Mouse (Mus musculus) left cerebral cortex, adult 11 months (tissue): ENCODE data around the gene Psmb3.
A peak's percentile ranks its signal among the peaks of the same experiment; 100 is the strongest.
"Not testable (repeated sequence)": the region's sequence is repeated elsewhere in the genome, so short reads cannot be mapped to it uniquely, and the experiment has no call there.

Experiments
- DNase-seq: peaks from one replicate; pipeline ENCODE4 v3.0.0; 2022; ENCODE audit warnings: low spot score

Psmb3 gene

DNA sequence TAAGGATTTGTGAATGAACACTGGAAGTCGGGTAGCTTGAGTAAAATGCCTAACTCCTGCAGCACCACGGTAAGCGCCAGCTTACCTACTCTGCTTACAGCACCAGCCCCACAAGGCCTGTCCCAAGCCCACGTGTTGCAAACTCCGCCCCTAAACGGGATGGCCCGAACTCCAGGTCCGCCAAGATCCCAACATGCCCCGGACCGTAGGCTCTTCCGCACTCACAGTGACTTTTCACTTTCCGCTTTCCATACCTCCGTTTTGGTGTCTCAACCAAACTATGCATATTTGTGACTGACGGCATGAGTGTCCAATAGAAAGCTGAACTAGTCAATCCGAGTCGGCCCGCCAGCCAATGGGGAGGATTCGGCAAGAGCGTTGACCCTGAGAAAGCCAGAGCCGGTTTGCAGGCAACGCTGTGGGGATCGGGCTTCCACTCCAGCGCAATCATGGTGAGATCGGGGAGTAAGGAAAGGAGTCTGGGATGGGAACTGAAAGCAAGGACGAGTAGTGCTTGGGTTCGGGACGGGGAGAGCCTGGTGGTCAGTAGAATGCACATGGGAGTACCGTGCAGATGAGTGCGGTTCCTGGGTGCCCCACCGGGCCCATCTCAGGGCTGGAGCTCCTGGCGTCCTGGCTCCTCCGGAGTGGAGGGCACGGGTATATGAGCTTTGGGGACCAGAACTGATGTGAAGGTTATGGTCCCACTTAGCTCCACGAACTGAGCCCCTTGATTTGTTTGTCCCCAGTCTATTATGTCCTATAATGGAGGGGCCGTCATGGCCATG lies at the start of gene Psmb3:
Gene Psmb3 (plus strand): TSS at position 361 of the 788 bp plus-strand sequence.
- peak; percentile 100 for DNase-seq

DNA sequence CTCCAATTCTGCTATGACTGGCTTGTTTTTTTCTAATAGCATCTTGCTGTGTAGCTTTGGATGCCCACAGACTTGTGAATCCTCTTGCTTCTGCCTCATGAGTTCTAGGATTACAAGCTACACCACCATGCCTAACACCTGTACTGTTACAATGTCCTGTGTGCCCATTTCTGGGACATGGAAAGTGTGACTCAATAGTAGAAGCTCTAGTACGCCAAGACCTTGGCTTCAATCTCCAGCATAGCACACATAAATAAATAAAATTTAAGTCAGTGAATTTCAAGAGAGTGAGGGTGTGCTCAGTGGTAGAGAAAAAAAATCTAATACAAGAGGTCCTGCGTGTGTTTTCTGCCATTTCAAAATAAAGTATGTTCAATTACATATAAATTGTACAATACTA lies 49.0 kb upstream of the Psmb3 start:
- no peak for DNase-seq

DNA sequence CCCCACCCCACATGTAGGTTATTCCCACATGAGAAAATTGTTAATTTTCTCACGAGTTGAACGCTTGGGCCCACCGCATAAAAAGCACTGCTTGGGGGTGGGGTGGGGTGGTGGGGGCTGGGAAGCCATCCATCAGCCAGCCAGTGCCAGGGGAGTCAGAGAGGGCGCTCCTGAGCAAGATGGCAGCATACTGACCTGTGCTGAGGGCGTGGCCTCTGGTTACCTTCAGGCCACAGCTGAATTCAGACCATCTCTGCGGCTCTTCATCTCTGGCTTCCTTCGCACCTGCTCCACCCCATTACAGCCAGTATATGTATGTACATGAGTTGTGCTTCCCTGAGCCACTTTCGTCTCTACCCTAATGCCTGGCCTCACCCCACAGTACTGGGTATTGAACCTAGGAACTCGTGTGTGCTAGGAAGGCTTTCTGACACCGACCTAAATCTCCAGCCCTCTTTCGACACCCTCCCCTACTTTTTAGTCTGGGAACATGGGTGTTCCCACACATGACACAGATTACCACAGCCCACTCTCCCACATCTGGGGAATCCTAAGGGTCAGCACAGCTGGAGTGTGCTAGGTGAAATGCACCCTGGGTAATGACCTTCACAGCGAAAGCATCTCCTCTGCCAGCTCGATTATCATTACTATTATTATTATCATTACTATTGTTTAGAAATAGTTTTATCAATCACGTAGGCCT lies 46.8 kb upstream of the Psmb3 start:
- no peak for DNase-seq

DNA sequence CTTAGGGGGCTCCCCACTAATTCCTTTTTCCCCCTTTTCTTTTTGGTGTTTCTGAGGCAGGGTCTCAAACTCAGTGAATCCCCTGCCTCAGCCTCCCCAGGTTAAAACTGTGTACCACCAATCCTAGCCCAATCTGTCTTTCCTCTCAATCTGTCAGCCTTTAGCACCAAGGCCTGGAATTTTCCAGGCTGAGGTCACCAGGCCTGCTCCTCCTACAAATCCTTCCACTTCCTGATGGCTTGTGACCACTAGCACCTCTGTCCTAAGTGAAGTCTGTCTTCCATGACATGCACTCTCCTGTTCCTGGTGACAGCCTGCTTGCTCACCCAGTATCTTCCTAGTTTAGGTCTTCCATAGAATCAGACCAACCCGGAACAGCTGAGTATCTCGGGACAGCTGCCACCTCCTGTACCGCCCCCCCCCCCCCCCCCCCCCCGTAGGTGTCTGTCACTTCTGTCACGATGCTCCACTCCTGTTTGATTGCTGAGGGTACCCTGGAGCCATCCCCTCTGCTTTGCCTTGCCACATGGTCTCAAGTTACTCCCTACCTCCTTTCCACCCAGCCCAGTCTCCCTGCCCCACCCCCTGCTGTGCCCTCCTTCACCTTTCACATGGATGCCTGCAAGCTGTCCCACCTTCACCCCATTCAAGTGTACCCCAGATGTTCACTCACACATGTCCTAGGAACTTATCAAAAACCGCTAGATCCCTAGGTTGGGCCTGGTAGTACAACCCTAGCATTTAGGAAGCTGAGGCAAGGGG lies 45.8 kb upstream of the Psmb3 start:
- no peak for DNase-seq

DNA sequence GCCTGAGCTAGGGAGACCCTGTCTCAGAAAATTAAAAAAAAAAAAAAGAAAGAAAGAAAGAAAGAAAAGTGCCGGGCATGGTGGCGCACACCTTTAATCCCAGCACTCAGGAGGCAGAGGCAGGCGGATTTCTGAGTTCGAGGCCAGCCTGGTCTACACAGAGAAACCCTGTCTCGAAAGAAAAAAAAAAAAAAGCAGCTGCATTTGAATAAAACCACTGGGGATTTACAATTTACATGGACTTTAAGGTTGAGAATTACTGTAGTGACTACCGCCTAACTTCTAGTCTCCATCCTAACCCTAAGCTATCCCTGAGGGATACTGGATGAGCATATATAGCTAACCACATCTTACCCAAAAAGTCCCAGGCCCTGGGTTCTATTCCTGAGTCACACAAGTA lies 45.2 kb upstream of the Psmb3 start:
- DNase-seq, result not testable (repeated sequence)

DNA sequence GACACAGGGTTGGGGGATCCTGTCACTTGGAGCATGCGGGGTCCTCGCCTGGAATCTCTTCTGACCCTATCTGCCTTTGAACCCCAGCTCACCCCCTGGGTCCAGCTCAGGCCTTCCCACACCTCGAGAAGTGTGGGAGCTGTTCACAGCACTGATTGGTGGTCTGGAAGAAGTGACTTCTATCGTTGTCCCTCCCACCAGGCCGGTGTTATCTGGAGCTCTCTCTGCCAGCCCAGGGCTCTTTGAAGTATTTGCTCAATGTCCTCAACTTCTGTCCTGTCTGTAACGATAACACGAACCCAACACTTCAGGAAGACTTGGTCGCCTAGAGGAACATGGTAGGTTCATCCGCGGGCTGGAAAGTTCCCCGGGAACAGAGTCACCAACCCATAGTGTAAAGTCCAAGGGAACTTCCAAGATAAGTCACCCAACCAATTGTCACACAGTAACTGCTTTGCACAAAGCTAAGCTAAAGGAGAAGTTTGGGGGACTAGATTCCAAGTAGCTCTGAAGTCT lies 44.4 kb upstream of the Psmb3 start:
- DNase-seq, result no peak

DNA sequence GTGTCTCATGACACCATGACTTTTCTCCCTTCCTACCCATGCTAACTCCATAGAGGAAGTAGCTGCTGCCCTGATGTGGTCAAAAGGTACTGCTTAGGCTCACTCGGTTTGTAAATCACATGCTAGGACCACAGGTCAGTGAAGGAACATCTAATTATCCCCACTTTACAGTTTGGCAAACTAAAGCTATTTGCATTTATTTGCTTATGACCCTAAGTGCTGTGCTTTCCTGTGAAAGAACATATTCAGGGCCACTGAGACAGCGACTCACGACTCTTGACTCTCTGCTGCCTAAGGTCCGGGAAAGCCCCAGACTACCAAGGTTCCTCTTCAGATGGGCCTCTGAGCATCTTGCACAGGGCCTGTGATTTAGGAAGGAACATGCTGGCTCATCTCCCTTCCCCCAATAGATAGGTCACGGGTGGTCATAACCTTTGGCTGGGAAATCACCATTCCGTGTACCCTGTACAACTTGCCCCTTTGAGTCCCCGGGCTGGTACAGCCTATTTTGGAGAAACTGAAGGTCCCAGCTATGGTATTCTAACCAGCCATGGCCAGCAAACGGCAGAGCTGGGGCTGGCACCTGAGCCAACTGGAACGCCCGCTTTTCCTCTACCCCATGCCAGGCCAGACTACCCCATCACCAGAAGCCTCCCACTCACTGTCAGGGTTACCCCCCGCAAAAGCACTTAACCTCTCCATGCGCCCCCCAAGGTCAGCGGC lies 43.8 kb upstream of the Psmb3 start:
- no peak for DNase-seq

DNA sequence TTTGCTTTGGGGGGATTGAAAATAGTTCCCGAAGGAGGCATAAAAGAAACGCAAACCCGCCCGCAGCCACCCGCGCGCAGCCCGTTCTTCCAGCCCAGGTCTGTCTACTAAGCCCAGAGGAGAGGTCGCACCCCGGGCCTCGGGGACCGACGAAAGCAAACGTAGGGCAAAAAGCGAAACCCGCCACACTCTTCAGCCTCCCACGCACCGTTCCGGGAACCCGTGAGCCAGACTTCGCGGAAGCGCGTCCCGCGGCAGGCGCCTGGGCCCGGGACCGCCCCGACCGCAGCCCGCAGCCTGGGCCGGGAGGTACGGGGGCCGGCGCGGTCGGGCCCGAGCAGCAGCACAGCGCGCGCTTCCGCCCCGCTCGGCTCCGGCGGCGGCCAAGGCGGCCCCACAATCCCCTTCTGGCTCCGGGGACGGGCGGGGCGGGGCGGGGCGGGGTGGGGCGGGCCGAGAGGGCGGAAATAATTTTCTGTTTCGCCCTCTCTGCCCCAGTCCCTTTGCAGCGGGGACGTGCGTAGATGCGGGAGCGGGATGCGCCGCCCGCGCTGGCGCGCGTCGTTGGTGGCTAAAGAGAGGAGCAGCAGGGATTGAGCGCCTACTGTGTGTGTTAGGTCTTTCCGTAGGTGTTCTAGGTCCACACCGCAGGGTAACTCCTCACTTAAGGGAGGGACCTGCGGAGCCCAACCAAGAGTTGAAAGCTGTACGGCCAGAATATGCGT lies 43.0 kb upstream of the Psmb3 start:
- DNase-seq, result peak; percentile 64

DNA sequence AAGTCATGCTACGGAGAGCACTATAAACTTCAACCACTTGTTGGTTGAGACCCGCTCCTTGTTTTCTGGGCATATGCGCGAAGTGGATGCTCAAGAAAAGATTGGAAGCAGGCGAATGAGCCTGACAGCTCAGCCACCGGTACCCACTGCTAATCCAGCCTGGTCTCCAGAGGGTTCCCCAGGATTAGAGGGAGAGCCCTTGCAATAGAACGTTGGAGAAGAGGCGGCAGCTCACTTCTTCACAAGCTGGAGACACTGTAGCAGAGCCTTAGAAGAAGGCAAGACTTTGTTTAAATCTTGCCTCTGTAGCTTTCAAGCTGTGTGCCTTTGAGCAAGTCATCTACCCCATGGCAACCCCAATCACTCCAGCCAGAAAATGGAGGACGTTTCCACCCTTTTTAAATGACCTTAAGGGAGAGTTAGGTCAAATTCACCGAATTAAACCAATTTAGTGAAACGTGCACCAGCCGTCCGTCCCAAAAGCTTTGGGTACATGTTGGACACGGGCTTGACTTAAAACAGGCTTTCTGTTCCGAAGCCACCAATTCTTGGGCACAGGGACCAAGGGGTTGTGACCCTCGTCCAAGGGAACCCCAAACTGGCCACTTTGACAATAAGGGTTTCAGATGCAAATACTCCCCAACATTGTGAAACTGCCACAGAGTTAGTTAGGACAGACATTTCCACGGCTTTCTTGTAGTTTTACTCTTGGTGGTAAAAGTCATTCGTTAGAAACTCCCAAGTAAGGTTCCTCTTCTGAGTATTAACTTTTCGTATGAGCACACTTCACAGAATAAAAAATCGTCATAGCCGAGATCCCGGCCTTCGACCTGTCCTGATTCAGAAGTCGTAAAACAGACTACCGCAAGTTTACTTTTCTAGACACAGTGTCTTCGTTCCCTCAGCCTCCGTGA lies 42.2 kb upstream of the Psmb3 start:
- no peak for DNase-seq

DNA sequence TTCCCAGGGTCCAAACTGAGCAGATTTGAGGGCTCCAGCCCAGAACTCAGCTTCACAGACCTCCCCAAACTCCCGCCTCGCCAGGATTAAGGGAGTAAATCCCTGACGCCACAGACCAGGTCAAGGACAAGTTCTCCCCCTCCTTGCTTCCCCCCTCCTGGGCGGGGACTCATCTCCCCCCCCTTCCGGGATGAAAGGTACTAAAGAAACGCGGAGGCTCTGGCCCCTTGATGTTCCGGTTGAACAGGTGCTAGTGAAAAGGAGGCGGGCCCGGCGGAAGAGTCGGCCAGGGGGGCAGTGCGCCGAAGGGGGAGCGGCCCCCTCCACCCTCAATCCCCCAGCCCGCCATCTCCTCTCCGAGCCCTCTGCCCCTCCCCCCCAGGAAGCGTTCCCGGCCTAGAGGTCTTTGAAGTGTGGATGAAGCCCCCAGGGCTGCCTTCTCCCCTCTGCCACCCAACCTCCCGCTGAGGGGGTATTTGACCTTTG lies 41.5 kb upstream of the Psmb3 start:
- DNase-seq, result no peak

DNA sequence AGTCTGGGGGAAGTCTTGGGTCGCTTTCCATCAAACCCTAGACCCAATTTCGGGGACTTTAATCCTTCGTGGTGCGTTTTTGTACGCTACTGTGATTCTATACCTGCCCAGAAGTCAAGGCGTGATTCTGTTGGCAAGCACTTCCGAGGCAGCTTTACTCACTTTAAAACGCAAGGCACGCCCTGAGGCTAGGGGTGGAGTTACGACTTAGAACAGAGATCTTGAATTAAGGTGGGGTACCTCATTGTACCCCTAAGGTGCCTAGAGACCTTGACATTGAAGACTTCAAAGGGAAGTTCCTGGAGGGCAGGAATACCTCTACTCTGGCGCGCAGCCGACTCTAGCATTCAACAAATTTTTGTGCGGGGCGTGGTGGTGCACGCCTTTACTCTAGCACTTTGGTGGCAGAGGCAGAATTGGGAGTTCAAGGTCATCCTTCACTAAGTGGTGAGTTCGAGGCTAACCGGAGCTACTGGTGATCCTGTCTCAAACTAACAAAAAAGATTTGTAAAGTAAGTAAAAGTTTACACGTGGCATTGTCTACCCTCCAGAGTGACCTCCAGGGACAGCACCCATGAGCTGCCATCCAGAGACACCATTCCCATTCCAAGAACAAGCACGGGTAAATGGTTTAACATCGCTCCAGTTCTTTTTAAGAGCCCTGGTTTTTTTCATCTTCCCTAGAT lies 40.8 kb upstream of the Psmb3 start:
- DNase-seq, result no peak

DNA sequence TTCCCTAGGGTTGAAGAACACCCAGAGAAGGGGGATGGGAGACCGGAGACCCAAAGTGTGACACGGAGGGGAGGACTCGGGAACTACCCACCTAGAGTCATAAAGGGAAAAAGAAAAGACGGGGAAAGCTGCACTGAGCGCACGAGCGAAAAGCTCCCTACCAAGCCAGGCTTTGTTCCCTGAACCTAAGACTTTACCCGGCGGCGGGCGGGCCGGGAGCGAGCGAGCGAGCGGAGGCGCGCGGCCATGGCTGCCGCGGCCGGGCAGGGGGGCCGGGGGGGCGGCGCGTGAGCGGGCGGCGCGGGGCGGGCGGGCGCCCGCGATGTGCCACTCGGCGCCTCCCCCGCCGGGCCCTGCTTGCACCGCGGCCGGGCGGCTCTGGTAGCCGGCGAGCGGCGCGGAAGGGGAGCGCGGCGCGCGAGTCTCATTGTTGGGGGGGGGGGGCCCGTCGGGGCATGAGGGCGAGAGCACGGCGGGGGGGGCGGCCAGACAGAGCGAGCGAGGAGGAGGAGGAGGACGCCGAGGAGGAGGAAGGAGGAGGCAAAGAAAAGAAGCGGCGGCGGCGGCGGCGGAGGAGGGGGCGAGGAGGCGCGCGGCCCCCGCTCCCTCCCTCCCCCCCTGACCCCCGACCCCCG lies 40.2 kb upstream of the Psmb3 start, which contains the start of gene Mllt6:
Gene Mllt6 (plus strand): TSS at position 522 of the 635 bp plus-strand sequence.
- no peak for DNase-seq

DNA sequence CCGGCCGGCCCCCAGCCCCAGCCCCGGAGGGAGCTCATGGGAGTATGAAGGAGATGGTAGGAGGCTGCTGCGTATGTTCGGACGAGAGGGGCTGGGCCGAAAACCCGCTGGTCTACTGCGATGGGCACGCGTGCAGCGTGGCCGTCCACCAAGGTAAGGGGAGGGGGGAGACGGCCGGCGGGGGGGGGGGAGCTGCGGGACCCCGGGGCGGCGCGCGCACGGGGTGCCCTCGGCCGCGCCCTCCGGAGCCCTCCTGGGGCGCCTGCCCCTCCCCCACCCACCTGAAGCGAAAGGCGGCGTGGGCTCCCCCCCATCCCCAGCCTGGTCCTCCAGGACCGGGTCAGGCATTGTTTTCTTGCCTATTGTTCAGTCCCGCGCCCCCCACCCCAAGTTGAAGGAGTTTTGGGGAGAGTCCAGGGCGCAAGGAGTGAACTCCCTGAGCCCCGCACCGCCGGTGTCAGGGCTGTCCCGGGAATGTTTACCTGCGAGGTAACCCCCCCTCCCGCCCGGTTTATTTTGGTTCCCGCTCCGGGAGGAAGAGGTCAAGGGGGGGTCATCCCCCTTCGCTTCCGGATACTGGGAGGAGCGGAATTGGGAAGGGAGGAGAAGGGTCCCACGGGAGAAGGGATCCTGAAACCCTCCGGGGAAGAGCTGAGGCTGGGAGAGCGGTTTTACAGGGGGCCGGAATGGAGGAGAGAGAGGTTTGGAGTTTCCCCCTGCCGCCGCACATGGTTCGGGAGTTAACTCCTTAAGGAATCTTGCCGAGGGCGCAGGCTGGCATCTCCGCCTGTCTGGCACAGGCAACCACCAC lies 39.5 kb upstream of the Psmb3 start:
- DNase-seq, result no peak

DNA sequence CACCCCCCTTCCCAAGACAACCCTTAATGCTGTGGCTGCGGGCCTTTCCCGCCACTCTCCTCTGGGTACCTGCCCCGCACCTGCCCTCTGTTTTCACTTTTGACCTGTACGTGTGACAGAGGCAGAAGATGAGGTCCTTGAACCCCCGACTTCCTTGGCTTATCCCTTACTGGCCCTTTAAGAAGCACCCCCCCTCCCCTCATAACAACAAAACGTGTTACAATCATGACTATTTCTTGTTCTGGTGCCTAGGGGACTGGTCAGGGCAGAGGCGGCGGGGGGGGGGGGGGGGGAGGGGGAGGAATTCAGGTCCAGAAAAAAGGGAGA lies 38.9 kb upstream of the Psmb3 start:
- DNase-seq, result no peak

DNA sequence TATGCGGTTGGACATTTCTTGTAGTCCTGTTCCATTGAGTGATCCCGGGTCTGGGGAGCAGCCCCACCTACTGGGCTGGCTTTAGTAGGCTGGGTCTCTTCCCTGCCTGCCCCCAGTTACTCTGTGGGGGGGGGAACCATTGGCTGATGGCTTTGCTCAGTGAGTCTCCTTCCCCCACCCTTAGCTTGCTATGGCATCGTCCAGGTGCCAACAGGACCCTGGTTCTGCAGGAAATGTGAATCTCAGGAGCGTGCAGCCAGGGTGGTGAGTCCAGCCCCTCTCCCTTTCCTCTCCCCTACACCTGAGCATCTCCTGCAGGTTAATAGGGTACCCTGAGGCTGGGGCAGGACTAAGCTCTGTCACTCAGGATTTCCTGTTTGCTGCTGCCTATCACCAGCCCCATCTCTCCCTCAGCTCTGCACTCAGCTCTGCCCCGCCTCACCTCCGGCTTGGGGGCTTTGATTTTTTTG lies 38.4 kb upstream of the Psmb3 start:
- no peak for DNase-seq

DNA sequence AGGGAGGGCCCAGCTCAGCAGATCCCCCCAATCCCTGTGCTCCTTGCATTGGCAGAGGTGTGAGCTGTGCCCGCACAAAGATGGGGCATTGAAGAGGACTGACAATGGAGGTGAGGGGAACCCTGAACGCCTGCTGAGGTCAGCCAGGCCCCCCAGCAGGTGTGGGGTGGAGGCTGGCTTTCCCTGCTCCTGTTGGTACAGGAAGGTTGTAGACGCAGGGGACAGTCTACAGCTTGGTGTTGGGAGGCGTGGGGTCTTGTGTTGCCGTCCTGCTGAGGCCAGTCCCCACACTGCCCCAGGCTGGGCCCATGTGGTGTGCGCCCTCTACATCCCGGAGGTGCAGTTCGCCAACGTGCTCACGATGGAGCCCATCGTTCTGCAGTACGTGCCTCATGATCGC lies 37.8 kb upstream of the Psmb3 start:
- DNase-seq, result no peak

DNA sequence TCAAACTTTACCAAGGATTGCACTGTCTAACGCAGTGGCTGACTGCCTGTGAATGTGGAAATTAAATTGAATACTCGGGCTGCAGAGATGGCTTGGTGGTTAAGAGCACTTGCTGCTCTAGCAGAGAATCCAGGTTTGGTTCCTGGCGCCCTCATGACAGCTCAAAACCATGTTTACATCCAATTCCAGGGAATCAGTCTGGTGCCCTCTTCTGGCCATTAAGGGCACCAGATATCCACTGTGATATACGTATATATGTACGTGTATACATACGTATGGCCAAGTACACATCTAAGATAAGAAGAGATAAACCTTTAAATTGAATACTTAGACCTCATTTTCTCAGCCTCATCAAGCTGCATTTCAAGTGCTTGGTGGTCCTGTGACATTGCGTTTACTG lies 37.0 kb upstream of the Psmb3 start:
- DNase-seq, result no peak

DNA sequence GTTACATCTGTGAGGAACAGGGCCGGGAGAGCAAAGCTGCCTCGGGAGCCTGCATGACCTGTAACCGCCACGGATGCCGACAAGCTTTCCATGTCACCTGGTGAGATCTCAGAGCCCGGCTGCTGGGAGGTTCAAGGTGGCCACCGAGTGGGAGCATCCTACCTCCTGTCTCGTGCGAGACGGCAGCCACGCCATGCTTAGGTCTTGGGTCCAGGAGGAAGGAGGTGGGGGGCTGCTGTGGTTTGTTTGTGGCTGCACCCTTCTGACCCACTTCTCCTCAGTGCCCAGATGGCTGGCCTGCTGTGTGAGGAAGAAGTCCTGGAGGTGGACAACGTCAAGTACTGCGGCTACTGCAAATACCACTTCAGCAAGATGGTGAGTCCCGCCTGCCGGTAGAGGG lies 36.4 kb upstream of the Psmb3 start:
- no peak for DNase-seq
